Mouse (Mus musculus): ENCODE measurements at regions not wholly inside any gene's neighbourhood (a gene's known extent, or its start where the extent isn't known, plus 50 kb on each side); places are given as distances from the start of the nearest gene placed in this dataset.

DNA sequence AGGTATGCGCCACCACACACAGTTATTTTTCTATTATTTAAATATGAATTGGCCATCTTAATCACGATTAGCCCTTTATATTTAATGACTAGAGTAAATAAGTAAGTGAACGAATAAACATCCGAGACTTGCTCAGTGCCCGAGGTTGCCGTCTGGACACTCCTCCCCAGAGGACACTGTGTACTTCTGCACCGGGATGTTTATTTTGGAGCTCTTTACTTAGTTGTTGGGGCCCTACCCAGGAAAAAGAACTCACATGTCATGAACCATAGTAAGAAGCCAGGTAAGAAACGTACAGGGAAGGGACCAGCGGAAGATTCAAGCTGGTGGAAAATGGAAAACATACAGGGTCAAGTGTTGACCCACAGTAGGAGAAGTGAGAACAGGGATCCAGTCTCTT is 89.0 kb downstream of the Akr1d1 start:
- no peaks in the 10 kb centered on the region for H3K36me3 ChIP-seq (ENCODE audit: control insufficient read depth, insufficient read depth)
- no peak overlapping the region for H3K9ac ChIP-seq (ENCODE audit: low read length)
- no peaks in the 10 kb centered on the region for H3K4me1 ChIP-seq (ENCODE audit: control insufficient read depth, insufficient read depth, low read length)
- no peaks in the 10 kb centered on the region for H3K9me3 ChIP-seq (replicated peaks; ENCODE audit: control insufficient read depth, low read length)
- 76% methylated on average over 9 of the region's 9 CpGs for WGBS
- H3K4me2 ChIP-seq (ENCODE audit: low read depth, low read length): no peak overlapping the region
- no peaks in the 10 kb centered on the region for H3K27me3 ChIP-seq (ENCODE audit: control insufficient read depth, insufficient read depth, low read length)
- H3K27ac ChIP-seq (ENCODE audit: low read length): no peak overlapping the region
- no peak overlapping the region for H3K4me3 ChIP-seq (ENCODE audit: low read length)
- no peak for ATAC-seq (replicated peaks; ENCODE audit: extremely low read depth, insufficient read depth, low FRiP score)

DNA sequence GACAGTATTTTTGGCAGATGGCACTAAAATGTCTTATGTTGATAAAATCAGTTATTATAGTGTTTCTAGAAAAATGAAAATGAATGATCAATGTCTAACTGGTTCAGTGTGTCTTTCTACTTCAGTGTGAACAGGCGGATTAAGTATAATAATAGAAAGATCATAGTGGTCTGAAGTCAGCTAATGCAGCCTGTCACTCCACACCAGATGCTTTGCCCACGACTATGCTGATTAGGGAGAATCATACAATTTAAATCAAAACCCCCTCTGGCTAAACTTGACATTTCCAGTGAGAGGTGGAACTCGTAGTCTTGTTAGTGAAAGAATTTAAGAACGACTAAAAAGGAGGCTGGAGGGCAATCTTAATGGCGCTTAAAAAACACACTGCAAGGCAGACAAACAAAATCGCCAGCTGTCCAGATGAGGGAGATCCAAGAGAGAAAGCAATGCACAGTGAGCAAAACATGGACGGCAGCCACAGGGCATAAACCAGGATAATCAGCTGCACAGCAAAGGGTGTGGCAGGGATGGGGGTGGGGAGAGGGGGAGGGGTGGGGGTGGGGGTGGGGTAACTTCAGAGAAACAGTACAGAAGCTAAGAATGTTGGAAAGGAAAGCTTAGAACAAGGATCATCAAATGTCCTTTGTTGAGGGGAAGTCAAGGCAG is 91.5 kb downstream of the Akr1d1 start:
- 56% methylated on average over 7 of the region's 7 CpGs for WGBS
- H3K36me3 ChIP-seq (ENCODE audit: control insufficient read depth, insufficient read depth): no peaks in the 10 kb centered on the region
- H3K4me2 ChIP-seq (ENCODE audit: low read depth, low read length): no peak overlapping the region
- ATAC-seq (replicated peaks; ENCODE audit: extremely low read depth, insufficient read depth, low FRiP score): no peak
- no peak overlapping the region for H3K4me3 ChIP-seq (ENCODE audit: low read length)
- no peaks in the 10 kb centered on the region for H3K9me3 ChIP-seq (replicated peaks; ENCODE audit: control insufficient read depth, low read length)
- H3K27ac ChIP-seq (ENCODE audit: low read length): no peak overlapping the region
- no peak overlapping the region for H3K9ac ChIP-seq (ENCODE audit: low read length)
- H3K27me3 ChIP-seq (ENCODE audit: control insufficient read depth, insufficient read depth, low read length): no peaks in the 10 kb centered on the region
- no peaks in the 10 kb centered on the region for H3K4me1 ChIP-seq (ENCODE audit: control insufficient read depth, insufficient read depth, low read length)

DNA sequence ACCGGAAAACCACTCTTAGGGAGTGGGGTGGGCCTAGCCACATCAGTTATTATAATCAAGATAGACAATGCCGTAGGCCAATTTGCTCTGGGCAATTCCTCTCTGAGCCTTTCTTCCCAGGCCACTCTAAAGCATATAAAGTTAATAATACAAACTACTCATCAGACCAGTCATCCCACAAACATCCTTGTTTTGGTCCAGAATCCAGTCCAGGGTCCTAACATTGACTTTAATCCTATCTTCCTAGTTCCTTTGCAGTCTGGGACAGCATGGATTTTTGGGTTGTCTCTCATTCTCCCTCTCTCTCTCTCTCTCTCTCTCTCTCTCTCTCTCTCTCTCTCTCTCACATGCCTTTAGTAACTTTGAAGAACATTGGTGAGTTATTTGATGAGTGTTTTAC is 92.3 kb downstream of the Akr1d1 start:
- no peak overlapping the region for H3K4me3 ChIP-seq (ENCODE audit: low read length)
- no peak overlapping the region for H3K4me2 ChIP-seq (ENCODE audit: low read depth, low read length)
- no peak for ATAC-seq (replicated peaks; ENCODE audit: extremely low read depth, insufficient read depth, low FRiP score)
- no peaks in the 10 kb centered on the region for H3K27me3 ChIP-seq (ENCODE audit: control insufficient read depth, insufficient read depth, low read length)
- no peak overlapping the region for H3K9ac ChIP-seq (ENCODE audit: low read length)
- H3K9me3 ChIP-seq (replicated peaks; ENCODE audit: control insufficient read depth, low read length): no peaks in the 10 kb centered on the region
- WGBS: 69% methylated on average over 2 of the region's 2 CpGs
- no peaks in the 10 kb centered on the region for H3K4me1 ChIP-seq (ENCODE audit: control insufficient read depth, insufficient read depth, low read length)
- H3K27ac ChIP-seq (ENCODE audit: low read length): no peak overlapping the region
- H3K36me3 ChIP-seq (ENCODE audit: control insufficient read depth, insufficient read depth): no peaks in the 10 kb centered on the region

DNA sequence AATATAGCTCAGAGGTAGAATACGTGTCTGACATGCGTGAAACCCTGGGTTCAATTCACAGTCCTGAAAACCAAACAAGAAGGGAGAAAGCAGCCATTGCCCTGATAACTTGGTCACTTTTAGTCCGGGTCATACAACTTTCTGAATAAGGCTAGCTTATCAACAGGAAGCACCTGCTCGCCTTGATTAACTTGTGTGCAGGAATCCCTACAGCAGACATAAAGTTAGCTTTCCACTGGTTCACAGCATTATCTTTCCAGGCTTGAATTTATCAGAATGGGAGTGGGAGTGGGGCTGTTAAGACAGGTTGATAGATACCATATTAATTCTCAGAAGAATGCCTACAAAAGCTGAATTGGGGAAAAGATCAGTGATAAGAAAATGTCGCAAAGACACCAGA is 97.2 kb downstream of the Akr1d1 start:
- H3K4me2 ChIP-seq (ENCODE audit: low read depth, low read length): no peak overlapping the region
- no peak overlapping the region for H3K4me3 ChIP-seq (ENCODE audit: low read length)
- ATAC-seq (replicated peaks; ENCODE audit: extremely low read depth, insufficient read depth, low FRiP score): peak; percentile 76
- peak overlapping the region; percentile 53 for H3K27ac ChIP-seq (ENCODE audit: low read length)
- no peaks in the 10 kb centered on the region for H3K4me1 ChIP-seq (ENCODE audit: control insufficient read depth, insufficient read depth, low read length)
- no peaks in the 10 kb centered on the region for H3K27me3 ChIP-seq (ENCODE audit: control insufficient read depth, insufficient read depth, low read length)
- H3K9me3 ChIP-seq (replicated peaks; ENCODE audit: control insufficient read depth, low read length): no peaks in the 10 kb centered on the region
- 53% methylated on average over 5 of the region's 5 CpGs for WGBS
- H3K36me3 ChIP-seq (ENCODE audit: control insufficient read depth, insufficient read depth): no peaks in the 10 kb centered on the region
- H3K9ac ChIP-seq (ENCODE audit: low read length): no peak overlapping the region

DNA sequence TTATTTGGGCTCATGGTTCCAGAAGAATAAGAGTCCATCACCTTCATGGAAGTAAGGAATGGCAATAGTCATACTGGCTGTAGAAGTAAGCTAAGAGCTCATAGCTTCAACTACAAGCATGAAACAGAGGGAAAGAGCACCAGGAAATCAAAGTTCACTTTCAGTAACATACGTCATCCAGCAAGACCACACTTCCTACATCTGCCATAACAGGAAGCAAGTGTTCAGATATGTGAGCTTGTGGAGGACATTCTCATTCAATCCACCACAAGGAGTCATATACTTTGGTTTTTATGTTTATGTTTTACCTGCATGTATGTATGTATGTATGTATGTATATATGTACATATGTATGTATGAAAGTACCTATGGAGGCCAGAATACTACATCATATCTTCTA is 104.0 kb downstream of the Akr1d1 start:
- 63% methylated on average over 1 of the region's 1 CpGs for WGBS
- Histone ChIP-seq H3K27ac (ENCODE audit: low read length) (no peak overlapping the region), H3K36me3 (ENCODE audit: control insufficient read depth, insufficient read depth) (no peaks in the 10 kb centered on the region), H3K27me3 (ENCODE audit: control insufficient read depth, insufficient read depth, low read length) (no peaks in the 10 kb centered on the region), H3K4me3 (ENCODE audit: low read length) (no peak overlapping the region), H3K4me2 (ENCODE audit: low read depth, low read length) (no peak overlapping the region), H3K9ac (ENCODE audit: low read length) (no peak overlapping the region), H3K4me1 (ENCODE audit: control insufficient read depth, insufficient read depth, low read length) (no peaks in the 10 kb centered on the region), H3K9me3 (replicated peaks; ENCODE audit: control insufficient read depth, low read length) (no peaks in the 10 kb centered on the region)
- ATAC-seq (replicated peaks; ENCODE audit: extremely low read depth, insufficient read depth, low FRiP score): no peak

DNA sequence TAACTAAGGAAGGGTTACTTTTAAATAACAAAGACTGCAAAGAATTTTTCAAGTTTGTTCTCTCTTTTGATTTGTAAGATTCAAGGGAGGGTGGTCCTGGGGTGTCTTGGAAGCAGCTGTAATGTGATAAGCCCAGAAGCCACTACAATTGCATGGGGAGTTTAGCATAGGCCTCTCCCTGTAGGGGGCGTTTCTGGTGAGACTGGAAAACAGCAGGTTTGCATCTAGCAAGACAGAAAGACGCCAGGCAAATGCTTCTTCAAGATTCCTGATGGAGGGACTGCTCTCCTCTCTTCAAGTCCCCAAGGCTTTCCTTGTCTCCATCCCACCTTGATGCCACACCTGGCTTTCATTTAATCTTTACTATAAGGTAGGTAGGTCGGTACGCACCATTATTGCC is 112.1 kb downstream of the Akr1d1 start:
- Histone ChIP-seq H3K4me3 (ENCODE audit: low read length) (no peak overlapping the region), H3K4me1 (ENCODE audit: control insufficient read depth, insufficient read depth, low read length) (peaks cover 5% of the 10 kb centered on the region; the same call in 1 of the 2 replicates), H3K4me2 (ENCODE audit: low read depth, low read length) (no peak overlapping the region), H3K9ac (ENCODE audit: low read length) (no peak overlapping the region), H3K27ac (ENCODE audit: low read length) (no peak overlapping the region), H3K9me3 (replicated peaks; ENCODE audit: control insufficient read depth, low read length) (no peaks in the 10 kb centered on the region), H3K36me3 (ENCODE audit: control insufficient read depth, insufficient read depth) (no peaks in the 10 kb centered on the region), H3K27me3 (ENCODE audit: control insufficient read depth, insufficient read depth, low read length) (no peaks in the 10 kb centered on the region)
- 39% methylated on average over 4 of the region's 4 CpGs for WGBS
- ATAC-seq (replicated peaks; ENCODE audit: extremely low read depth, insufficient read depth, low FRiP score): no peak

DNA sequence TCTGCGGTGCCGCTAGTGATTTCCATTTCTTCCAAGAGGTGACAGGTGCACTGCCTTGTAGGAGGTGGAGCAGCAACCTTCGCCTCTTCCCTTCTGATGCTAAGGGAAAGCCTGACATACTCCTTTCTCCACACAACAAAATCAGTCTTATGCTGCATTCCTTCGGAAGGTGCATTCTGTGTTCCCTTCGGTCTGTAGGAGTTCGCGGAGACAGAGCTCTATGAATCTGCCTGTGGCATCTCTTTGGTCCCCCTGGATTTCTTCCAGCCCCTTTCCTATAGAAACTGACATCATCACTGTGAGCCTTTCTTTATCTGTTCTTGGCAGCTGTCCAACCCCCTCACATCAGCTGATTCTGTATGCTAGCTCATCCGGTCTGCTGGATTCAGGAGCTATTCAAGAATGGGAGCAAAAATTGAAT is 112.7 kb downstream of the Akr1d1 start:
- peak overlapping the region; percentile 39 for H3K4me2 ChIP-seq (ENCODE audit: low read depth, low read length)

DNA sequence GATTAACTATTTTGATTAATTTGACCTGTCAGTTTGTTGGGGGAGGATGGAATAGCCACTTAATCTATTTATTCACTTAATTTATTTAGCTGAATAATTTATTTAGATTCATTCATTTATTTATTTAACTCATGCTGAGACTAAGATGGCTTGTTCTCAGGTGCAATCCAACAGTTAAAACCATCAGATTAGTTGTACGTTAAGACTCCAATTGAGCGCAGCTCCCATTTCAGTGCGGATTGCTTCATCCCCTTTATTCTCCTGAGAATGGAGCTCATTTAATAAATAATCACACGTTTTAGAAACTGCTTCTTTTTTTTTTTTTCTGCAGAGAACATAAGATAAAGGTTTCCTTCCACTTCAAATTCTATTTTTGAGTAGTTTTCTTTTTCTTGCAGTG is 113.2 kb downstream of the Akr1d1 start:
- Histone ChIP-seq H3K27me3 (ENCODE audit: control insufficient read depth, insufficient read depth, low read length) (no peaks in the 10 kb centered on the region), H3K27ac (ENCODE audit: low read length) (no peak overlapping the region), H3K9me3 (replicated peaks; ENCODE audit: control insufficient read depth, low read length) (no peaks in the 10 kb centered on the region), H3K4me2 (ENCODE audit: low read depth, low read length) (peak overlapping the region; percentile 39; the same call in 1 of the 2 replicates), H3K36me3 (ENCODE audit: control insufficient read depth, insufficient read depth) (no peaks in the 10 kb centered on the region), H3K4me1 (ENCODE audit: control insufficient read depth, insufficient read depth, low read length) (peaks cover 5% of the 10 kb centered on the region; the same call in 1 of the 2 replicates), H3K9ac (ENCODE audit: low read length) (no peak overlapping the region), H3K4me3 (ENCODE audit: low read length) (no peak overlapping the region)
- ATAC-seq (replicated peaks; ENCODE audit: extremely low read depth, insufficient read depth, low FRiP score): no peak
- 58% methylated on average over 4 of the region's 4 CpGs for WGBS

More for the DNA sequence above, 112.7 kb downstream of the Akr1d1 start:
- H3K27ac ChIP-seq (ENCODE audit: low read length): no peak overlapping the region
- no peak overlapping the region for H3K4me3 ChIP-seq (ENCODE audit: low read length)
- WGBS: 32% methylated on average over 8 of the region's 8 CpGs
- no peak for ATAC-seq (replicated peaks; ENCODE audit: extremely low read depth, insufficient read depth, low FRiP score)
- H3K36me3 ChIP-seq (ENCODE audit: control insufficient read depth, insufficient read depth): no peaks in the 10 kb centered on the region
- no peaks in the 10 kb centered on the region for H3K9me3 ChIP-seq (replicated peaks; ENCODE audit: control insufficient read depth, low read length)
- H3K4me1 ChIP-seq (ENCODE audit: control insufficient read depth, insufficient read depth, low read length): peaks cover 5% of the 10 kb centered on the region; the same call in 1 of the 2 replicates
- no peak overlapping the region for H3K9ac ChIP-seq (ENCODE audit: low read length)
- no peaks in the 10 kb centered on the region for H3K27me3 ChIP-seq (ENCODE audit: control insufficient read depth, insufficient read depth, low read length)

DNA sequence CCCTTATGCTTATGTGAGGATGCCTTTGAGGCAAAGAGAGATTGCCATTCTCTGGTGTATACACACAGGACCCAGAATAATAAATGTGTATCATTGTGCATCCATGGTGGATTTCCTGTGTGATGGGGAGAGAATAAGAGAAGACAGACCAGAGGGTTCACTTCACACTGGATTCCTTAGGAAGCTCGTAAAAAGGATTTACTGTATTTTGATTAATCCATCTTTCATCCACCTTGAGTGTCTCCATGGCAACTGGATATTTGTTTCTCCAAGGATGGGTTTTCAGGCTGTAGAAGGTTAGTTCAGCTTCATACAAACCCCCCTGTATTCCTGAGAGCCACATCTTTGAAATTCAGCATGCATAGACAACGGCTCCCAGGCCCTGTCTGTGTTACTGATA is 113.7 kb downstream of the Akr1d1 start:
- H3K4me1 ChIP-seq (ENCODE audit: control insufficient read depth, insufficient read depth, low read length): peaks cover 5% of the 10 kb centered on the region; the same call in 1 of the 2 replicates
- H3K4me2 ChIP-seq (ENCODE audit: low read depth, low read length): no peak overlapping the region
- no peaks in the 10 kb centered on the region for H3K36me3 ChIP-seq (ENCODE audit: control insufficient read depth, insufficient read depth)
- no peak for ATAC-seq (replicated peaks; ENCODE audit: extremely low read depth, insufficient read depth, low FRiP score)
- no peak overlapping the region for H3K27ac ChIP-seq (ENCODE audit: low read length)
- 59% methylated on average over 2 of the region's 2 CpGs for WGBS
- H3K27me3 ChIP-seq (ENCODE audit: control insufficient read depth, insufficient read depth, low read length): no peaks in the 10 kb centered on the region
- H3K9me3 ChIP-seq (replicated peaks; ENCODE audit: control insufficient read depth, low read length): no peaks in the 10 kb centered on the region
- no peak overlapping the region for H3K4me3 ChIP-seq (ENCODE audit: low read length)
- H3K9ac ChIP-seq (ENCODE audit: low read length): no peak overlapping the region
